Mouse (Mus musculus) ES-Bruce4 (cell line): Measurements from ENCODE around the gene Rcbtb2. TPM values are rescaled to one million over a fixed set of nuclear protein-coding genes. Genes with fewer than 3 reads are reported as not detected.
A peak's percentile ranks its signal among the peaks of the same experiment; 100 is the strongest.

Experiments used
- H3K27ac ChIP-seq: 2 replicates; pipeline ENCODE4 v1.5.1; 2012; ENCODE audit warnings: low read length, inconsistent platforms; ENCODE audit not compliant: insufficient read depth
- H3K27me3 ChIP-seq: 2 replicates; pipeline ENCODE4 v1.6.1; 2012; ENCODE audit warnings: mild to moderate bottlenecking, low read length, inconsistent platforms; ENCODE audit not compliant: control insufficient read depth, poor library complexity, insufficient read depth, severe bottlenecking
- H3K36me3 ChIP-seq: 2 replicates; pipeline ENCODE4 v1.6.1; 2012; ENCODE audit warnings: inconsistent platforms, mild to moderate bottlenecking, low read length, moderate library complexity; ENCODE audit not compliant: control insufficient read depth, poor library complexity, insufficient read depth, severe bottlenecking
- H3K4me1 ChIP-seq: one replicate; pipeline ENCODE4 v1.8.1; 2011; ENCODE audit warnings: low read length; ENCODE audit not compliant: control insufficient read depth, insufficient read depth
- H3K4me3 ChIP-seq: 2 replicates; pipeline ENCODE4 v1.5.1; 2011; ENCODE audit warnings: low read depth, mild to moderate bottlenecking, low read length
- H3K9ac ChIP-seq: 2 replicates; pipeline ENCODE4 v1.6.1; 2012; ENCODE audit warnings: low read depth, mild to moderate bottlenecking, inconsistent platforms; ENCODE audit not compliant: poor library complexity, severe bottlenecking
- H3K9me3 ChIP-seq: replicated peaks from 2 replicates; pipeline ENCODE4 v1.6.1; 2012; ENCODE audit warnings: mild to moderate bottlenecking, low read length, inconsistent platforms; ENCODE audit not compliant: control insufficient read depth, poor library complexity, insufficient read depth, severe bottlenecking
- CTCF ChIP-seq: IDR thresholded peaks from one replicate; pipeline ENCODE4 v1.8.1; 2011; ENCODE audit warnings: low read depth, low read length
- EP300 ChIP-seq: IDR thresholded peaks from 2 replicates; pipeline ENCODE4 v1.6.1; 2011; ENCODE audit warnings: low read depth, low read length; ENCODE audit not compliant: insufficient read depth
- POLR2A ChIP-seq: IDR thresholded peaks from one replicate; pipeline ENCODE4 v1.8.1; 2011; ENCODE audit warnings: low read length; ENCODE audit not compliant: insufficient read depth
- polyA plus RNA-seq: library from polyadenylated mRNA; stranded (reverse); fragments of >200 nt; gene quantifications from 2 replicates; pipeline ENCODE4 v1.2.4, GENCODE M21; 2011; ENCODE audit warnings: low read depth; ENCODE audit not compliant: missing spikeins, insufficient read depth, insufficient read length

Rcbtb2 gene
- polyA plus RNA-seq, 1 experiment = 74.1 TPM

DNA sequence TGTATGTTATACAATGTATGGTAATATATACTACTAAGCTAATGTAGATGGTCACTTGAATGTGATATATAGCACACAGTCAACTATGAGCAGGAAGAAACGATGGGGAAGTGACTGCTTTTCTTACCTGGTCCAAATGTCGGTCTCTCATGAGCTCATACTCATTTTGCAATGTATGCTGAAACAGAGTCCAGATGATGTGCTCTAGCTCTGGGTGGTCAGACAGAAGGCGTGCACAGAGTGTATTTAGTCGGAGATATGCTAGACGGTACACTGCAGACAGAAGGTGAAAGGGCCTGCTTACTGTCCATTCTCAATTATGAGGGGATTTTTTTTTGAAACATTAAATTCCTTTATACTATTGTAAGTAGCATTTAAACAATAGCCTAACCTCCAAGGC lies 88.6 kb downstream of the Rcbtb2 start:
- Histone ChIP-seq H3K27ac (no peak overlapping the region), H3K36me3 (no peaks in the 10 kb centered on the region), H3K27me3 (no peaks in the 10 kb centered on the region), H3K9ac (no peak overlapping the region), H3K4me3 (no peak overlapping the region), H3K9me3 (no peaks in the 10 kb centered on the region), H3K4me1 (no peaks in the 10 kb centered on the region)
- TF ChIP-seq CTCF = no peak
- no peak for TF ChIP-seq POLR2A
- TF ChIP-seq EP300 = no peak

DNA sequence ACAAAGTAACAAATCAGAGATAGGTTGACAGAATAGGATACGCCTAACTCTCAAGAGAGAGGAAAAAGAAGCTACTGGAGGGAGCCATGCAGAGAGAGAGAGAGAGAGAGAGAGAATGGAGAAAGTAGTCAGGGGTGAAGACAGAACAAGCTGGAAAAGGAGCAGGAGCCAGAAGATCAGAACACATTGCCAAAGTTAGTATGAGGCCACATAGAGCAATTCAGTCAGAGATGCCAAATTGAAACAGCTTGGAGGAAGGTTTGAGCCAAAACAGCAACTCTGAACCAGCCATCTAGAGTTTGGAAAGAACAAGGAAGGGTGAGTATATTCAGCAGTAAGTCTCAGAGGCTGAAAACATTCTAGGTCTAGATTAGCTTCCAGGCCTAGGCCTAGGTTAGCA lies 94.2 kb downstream of the Rcbtb2 start:
- Histone ChIP-seq H3K4me3 (no peak overlapping the region), H3K27ac (no peak overlapping the region), H3K9ac (no peak overlapping the region), H3K36me3 (no peaks in the 10 kb centered on the region), H3K9me3 (no peaks in the 10 kb centered on the region), H3K4me1 (no peaks in the 10 kb centered on the region), H3K27me3 (no peaks in the 10 kb centered on the region)
- TF ChIP-seq POLR2A (no peak), CTCF (no peak), EP300 (no peak)

DNA sequence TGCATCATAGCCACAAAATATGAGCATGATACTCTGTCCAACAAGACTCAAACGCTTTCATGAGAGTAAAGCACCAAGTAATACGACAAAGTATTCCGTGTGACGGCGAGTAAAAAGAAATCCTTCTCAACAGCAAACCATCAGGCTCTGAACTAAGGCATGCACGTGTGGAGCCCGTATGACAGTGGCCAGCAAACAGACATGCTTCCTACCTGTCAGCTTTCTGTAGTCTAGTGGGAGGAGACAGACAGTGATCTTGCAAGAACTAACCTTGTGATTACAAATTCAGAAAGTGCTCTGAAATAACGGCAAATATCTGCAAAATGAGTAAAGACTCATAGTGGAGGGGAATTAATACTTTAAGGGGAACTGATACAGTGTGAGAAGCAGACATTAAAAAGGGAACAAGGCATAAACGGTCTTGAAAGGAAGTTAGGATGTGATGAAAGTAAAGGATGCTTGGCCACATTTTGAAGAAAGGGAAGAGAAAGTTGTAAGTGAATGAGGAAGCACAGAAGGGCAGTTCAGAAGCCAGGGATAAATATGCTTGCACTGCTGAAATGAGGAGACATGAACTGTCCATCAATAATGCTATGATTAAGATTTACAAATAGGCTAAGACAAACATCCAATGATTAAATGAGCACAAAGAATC lies 99.6 kb downstream of the Rcbtb2 start:
- Histone ChIP-seq H3K9ac (no peak overlapping the region), H3K36me3 (no peaks in the 10 kb centered on the region), H3K27ac (no peak overlapping the region), H3K9me3 (no peaks in the 10 kb centered on the region), H3K4me3 (no peak overlapping the region), H3K4me1 (no peaks in the 10 kb centered on the region), H3K27me3 (no peaks in the 10 kb centered on the region)
- no peak for TF ChIP-seq POLR2A
- no peak for TF ChIP-seq EP300
- TF ChIP-seq CTCF = no peak

DNA sequence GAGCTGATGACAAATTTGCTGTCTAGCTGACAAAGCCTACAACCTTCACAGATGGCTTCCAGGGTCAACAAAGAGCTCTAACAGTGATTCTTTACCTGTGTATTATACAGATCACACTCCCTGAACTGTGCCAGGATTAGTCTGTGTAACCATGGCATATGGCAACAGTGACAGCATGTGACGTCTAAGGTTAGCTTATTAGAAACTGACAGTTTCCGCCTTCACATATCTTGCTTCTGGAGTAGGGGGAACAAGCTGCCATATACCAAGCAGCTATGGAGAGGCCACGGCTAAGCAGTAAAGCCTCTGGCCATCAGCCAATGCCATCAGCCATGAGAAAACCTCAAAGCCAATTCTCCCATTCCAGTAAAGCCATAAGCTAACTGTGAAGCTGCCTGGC lies 103.5 kb downstream of the Rcbtb2 start:
- H3K4me3 ChIP-seq = no peak overlapping the region
- H3K27ac ChIP-seq = no peak overlapping the region
- no peaks in the 10 kb centered on the region for H3K36me3 ChIP-seq
- peaks cover 1% of the 10 kb centered on the region for H3K4me1 ChIP-seq
- H3K9ac ChIP-seq = no peak overlapping the region
- TF ChIP-seq EP300 (no peak), CTCF (no peak), POLR2A (no peak)
- H3K27me3 ChIP-seq = no peaks in the 10 kb centered on the region
- 0 out of 2 replicates have a peak, but pooled peaks cover 2% of the 10 kb centered on the region for H3K9me3 ChIP-seq

DNA sequence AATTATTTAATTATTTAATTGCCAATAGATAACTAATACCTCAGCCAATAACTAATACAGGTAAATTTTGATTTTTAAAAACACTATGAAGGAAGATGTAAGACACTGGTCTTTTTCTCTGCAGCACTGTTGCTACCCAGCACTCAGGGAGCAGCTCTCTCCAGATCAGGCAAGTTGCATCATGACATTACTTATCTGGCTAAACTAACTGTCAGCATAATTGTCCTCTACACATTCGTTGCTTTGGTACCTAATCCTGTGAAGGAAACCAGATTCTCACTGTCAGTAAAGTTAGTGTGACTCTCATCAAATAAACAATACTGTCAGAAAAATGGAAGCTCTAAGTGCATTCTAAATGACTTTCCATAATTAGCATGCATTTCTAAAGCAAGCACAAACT lies 104.0 kb downstream of the Rcbtb2 start:
- no peak for TF ChIP-seq CTCF
- no peak for TF ChIP-seq POLR2A
- no peak for TF ChIP-seq EP300
- no peak overlapping the region for H3K27ac ChIP-seq
- H3K4me1 ChIP-seq = peaks cover 1% of the 10 kb centered on the region
- 0 out of 2 replicates have a peak, but pooled peaks cover 2% of the 10 kb centered on the region for H3K9me3 ChIP-seq
- H3K27me3 ChIP-seq = no peaks in the 10 kb centered on the region
- no peaks in the 10 kb centered on the region for H3K36me3 ChIP-seq
- no peak overlapping the region for H3K4me3 ChIP-seq
- no peak overlapping the region for H3K9ac ChIP-seq

DNA sequence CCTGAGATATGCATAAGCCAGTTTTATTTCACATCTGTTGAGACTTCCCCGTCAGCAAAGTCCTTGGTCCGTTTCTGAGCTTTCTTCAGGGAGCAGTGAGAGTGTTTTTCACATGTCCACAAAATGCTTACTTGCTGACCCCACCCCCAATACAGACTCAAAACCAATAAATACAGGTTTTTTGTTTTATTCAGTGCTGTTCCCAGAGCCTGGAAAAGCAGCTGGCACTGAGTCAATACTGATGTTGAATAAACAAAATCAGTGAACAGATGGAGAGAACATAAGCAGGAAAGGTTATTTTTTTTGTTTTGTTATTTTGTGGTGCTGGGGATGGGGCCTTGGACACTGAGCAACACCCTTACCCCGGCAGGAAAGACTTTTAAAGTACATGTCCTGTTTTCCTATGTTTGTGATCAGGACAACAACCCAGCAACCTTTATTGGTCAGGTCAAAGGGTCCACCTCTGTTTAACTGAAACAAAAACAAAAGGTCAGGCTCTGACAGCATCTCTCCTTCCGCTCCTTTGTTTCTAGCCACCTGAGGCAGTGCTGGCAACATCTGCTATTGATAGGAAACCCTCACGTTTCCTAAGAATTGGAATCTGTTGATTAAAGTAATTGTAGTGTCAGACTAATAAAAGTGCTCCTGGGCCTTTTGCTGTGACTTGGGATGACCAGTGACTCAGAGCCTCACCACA lies 108.6 kb downstream of the Rcbtb2 start:
- no peaks in the 10 kb centered on the region; the same call in 1 of the 2 replicates for H3K36me3 ChIP-seq
- H3K9ac ChIP-seq = no peak overlapping the region
- peak overlapping the region; percentile 87 for H3K27ac ChIP-seq
- H3K4me1 ChIP-seq = peaks cover 8% of the 10 kb centered on the region
- TF ChIP-seq CTCF = no peak
- no peak for TF ChIP-seq POLR2A
- TF ChIP-seq EP300 = peak; percentile 73; the same call in 1 of the 2 replicates
- H3K9me3 ChIP-seq = peaks cover 8% of the 10 kb centered on the region
- H3K27me3 ChIP-seq = no peaks in the 10 kb centered on the region
- H3K4me3 ChIP-seq = no peak overlapping the region
